Mouse (Mus musculus) stomach, postnatal 0 days (tissue): ENCODE data around the gene Pde11a. TPM values are rescaled to one million over a fixed set of nuclear protein-coding genes. Genes with fewer than 3 reads are reported as not detected.

Experiments used
- ATAC-seq: fragments of 200-750 bp; cut with Nextera tagmentation; 2 replicates; pipeline ENCODE4 v1.8.0; 2017; ENCODE audit not compliant: low FRiP score, low TSS enrichment
- DNase-seq: peaks from one replicate; pipeline ENCODE4 v3.0.0-alpha.2; 2016; ENCODE audit warnings: low spot score
- H3K27ac ChIP-seq: fragments of 300-500 bp; sonication (generic); replicated peaks from 2 replicates; pipeline ENCODE4 v1.5.1; 2014; ENCODE audit warnings: mild to moderate bottlenecking, control low read depth
- H3K27me3 ChIP-seq: fragments of 300-500 bp; sonication (generic); 2 replicates; pipeline ENCODE4 v1.6.1; 2014; ENCODE audit warnings: low read length; ENCODE audit not compliant: control insufficient read depth, insufficient read depth
- H3K36me3 ChIP-seq: fragments of 300-500 bp; sonication (generic); 2 replicates; pipeline ENCODE4 v1.6.1; 2014; ENCODE audit warnings: low read length, mixed read lengths; ENCODE audit not compliant: control insufficient read depth, insufficient read depth
- H3K4me1 ChIP-seq: fragments of 300-500 bp; sonication (generic); replicated peaks from 2 replicates; pipeline ENCODE4 v1.6.1; 2014; ENCODE audit warnings: antibody characterized with exemption; ENCODE audit not compliant: control insufficient read depth, insufficient read depth
- H3K4me2 ChIP-seq: fragments of 300-500 bp; sonication (generic); replicated peaks from 2 replicates; pipeline ENCODE4 v1.6.1; 2014; ENCODE audit warnings: low read depth, mild to moderate bottlenecking, control low read depth, moderate library complexity
- H3K4me3 ChIP-seq: fragments of 300-500 bp; sonication (generic); 2 replicates; pipeline ENCODE4 v1.5.1; 2014; ENCODE audit warnings: low read depth, low read length, control low read depth
- H3K9ac ChIP-seq: fragments of 300-500 bp; sonication (generic); 2 replicates; pipeline ENCODE4 v1.6.1; 2014; ENCODE audit warnings: mild to moderate bottlenecking, low read length, control low read depth, mixed read lengths
- H3K9me3 ChIP-seq: fragments of 300-500 bp; sonication (generic); 2 replicates; pipeline ENCODE4 v1.6.1; 2016; ENCODE audit warnings: low read length; ENCODE audit not compliant: control insufficient read depth
- CTCF ChIP-seq: IDR thresholded peaks from 2 replicates; pipeline ENCODE4 v1.5.1; 2016; ENCODE audit warnings: antibody characterized with exemption, low read depth, mild to moderate bottlenecking, moderate library complexity
- EP300 ChIP-seq: optimal IDR thresholded peaks from 2 replicates; pipeline ENCODE3; 2016; ENCODE audit warnings: antibody characterized with exemption
- WGBS: fragments of 180-500 bp; shearing (Covaris S2); extraction: QIAGEN DNeasy Blood & Tissue Kit; methylation state at CpG from one replicate; pipeline ENCODE4 v1.1.7; 2014; 5-methylcytosine and 5-hydroxymethylcytosine counted together
- polyA plus RNA-seq: library from polyadenylated mRNA; unstranded; fragments of >200 nt; fragmentation: Nextera tagmentation; extraction: Ambion mirVana; gene quantifications from 2 replicates; pipeline ENCODE4 v1.2.1, GENCODE M21; 2015

The Pde11a gene
- polyA plus RNA-seq, 1 experiment from 2014 or later: 0.12 TPM

DNA sequence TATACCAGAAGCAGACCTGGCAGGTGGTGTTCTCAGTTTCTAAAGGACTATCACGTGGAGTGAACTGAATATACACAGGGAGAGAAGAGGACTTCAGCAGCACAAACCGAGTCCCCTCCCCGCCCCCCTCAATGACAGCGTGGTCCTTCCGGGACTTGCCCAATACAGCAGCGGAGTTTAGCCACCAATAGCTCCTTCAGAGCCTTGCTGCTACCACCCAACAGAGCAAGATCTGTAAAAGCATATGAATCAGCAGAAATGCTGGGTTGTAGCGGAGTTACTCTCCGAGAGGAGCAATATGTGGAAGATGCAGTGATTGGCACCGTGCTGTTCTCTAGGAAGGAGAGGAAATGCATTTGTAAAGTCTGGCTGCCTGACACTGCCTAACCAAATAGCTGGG, 238.0 kb downstream of the Pde11a start:
- Histone ChIP-seq H3K27ac (no peak overlapping the region), H3K27me3 (no peaks in the 10 kb centered on the region), H3K9ac (no peak overlapping the region), H3K36me3 (no peaks in the 10 kb centered on the region), H3K4me1 (0 out of 2 replicates have a peak, but pooled peaks cover 3% of the 10 kb centered on the region), H3K4me2 (no peak overlapping the region), H3K9me3 (no peaks in the 10 kb centered on the region), H3K4me3 (no peak overlapping the region)
- WGBS: 67% methylated on average over 9 of the region's 9 CpGs
- DNase-seq (no peak), ATAC-seq (no peak)
- TF ChIP-seq CTCF (no peak), EP300 (no peak)

DNA sequence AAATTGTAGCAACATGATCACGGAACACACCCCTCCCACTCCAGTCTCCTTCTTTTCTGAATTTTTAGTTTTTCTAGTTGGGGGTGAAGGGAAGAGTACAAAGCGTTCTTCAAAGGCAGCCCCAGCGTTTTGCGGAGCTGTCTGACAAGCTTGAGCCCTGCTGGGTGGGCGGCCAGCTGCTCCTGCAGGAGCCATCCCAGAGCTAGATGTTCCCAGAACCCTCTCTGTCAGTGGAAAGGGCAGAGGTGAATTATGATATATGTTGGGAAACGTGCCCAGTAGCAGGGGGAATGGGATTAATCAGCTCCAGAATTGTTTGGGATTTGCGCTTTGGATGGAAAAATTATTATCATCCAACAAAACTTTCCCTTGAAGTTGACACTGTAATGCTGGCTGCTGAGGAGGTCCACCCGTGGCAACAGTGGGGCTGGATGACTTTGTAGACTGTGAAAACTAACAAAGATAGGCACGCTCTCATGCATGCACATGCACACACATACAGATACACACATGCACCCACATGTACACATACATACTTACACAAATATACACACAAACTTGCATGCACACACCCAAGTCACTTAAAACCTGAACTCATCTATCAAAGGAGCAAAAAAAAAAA, 238.7 kb downstream of the Pde11a start:
- Histone ChIP-seq H3K27me3 (no peaks in the 10 kb centered on the region), H3K4me1 (0 out of 2 replicates have a peak, but pooled peaks cover 3% of the 10 kb centered on the region), H3K36me3 (no peaks in the 10 kb centered on the region), H3K27ac (peak overlapping the region; percentile 56; the same call in 1 of the 2 replicates), H3K4me3 (no peak overlapping the region), H3K9me3 (no peaks in the 10 kb centered on the region), H3K9ac (no peak overlapping the region), H3K4me2 (no peak overlapping the region)
- 45% methylated on average over 9 of the region's 9 CpGs for WGBS
- DNase-seq (no peak), ATAC-seq (no peak)
- no peak for TF ChIP-seq EP300

DNA sequence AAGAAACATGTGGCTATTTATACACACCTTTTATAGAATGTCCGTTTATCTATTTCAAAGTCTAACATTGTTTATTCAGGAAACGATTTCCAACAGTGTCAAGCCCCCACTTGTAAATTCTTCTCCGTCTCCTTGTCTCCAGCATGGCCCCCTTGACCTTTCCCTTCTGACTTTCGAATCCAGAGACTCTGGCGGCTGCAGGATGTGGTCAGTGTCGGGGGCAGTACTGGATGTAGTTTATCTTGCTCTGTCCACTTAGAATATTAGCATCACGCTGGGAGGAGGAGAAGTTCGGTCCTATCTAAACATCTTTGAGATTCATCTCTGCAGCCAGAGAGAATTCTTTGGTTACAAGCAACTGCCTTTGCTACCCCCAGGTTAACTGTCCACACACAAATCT, 240.2 kb downstream of the Pde11a start:
- no peaks in the 10 kb centered on the region for H3K27me3 ChIP-seq
- no peak overlapping the region for H3K27ac ChIP-seq
- H3K4me3 ChIP-seq: no peak overlapping the region
- DNase-seq (no peak), ATAC-seq (no peak; the same call in 1 of the 2 replicates)
- no peak overlapping the region for H3K4me2 ChIP-seq
- TF ChIP-seq EP300: no peak
- TF ChIP-seq CTCF: no peak
- no peaks in the 10 kb centered on the region for H3K9me3 ChIP-seq
- no peaks in the 10 kb centered on the region for H3K36me3 ChIP-seq
- 17% methylated on average over 8 of the region's 8 CpGs for WGBS
- 0 out of 2 replicates have a peak, but pooled peaks cover 3% of the 10 kb centered on the region for H3K4me1 ChIP-seq
- H3K9ac ChIP-seq: no peak overlapping the region

DNA sequence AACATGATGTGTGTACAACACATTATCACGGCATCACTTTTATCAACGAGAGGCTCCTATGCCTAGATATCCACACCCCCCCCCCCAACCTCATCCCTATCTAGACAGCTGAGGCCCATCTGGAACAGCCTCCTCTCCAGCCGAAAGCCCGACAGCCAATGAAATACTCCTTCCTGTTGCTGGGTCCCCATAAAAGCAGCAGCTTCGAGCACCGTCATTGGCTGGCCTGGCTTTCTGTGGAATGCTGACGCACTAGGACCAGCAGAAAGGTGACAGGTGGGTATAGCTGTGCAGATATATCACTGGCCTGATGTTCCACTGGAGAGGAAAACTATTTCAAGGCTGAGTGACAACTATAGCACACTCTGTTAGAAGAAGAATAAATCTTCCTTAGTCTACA, 240.7 kb downstream of the Pde11a start:
- DNase-seq (no peak), ATAC-seq (no peak)
- H3K4me1 ChIP-seq: 0 out of 2 replicates have a peak, but pooled peaks cover 3% of the 10 kb centered on the region
- TF ChIP-seq CTCF (no peak), EP300 (no peak)
- 31% methylated on average over 7 of the region's 7 CpGs for WGBS
- no peak overlapping the region for H3K9ac ChIP-seq
- H3K4me3 ChIP-seq: no peak overlapping the region
- no peak overlapping the region for H3K4me2 ChIP-seq
- H3K27ac ChIP-seq: no peak overlapping the region
- H3K9me3 ChIP-seq: no peaks in the 10 kb centered on the region
- no peaks in the 10 kb centered on the region for H3K27me3 ChIP-seq
- H3K36me3 ChIP-seq: no peaks in the 10 kb centered on the region

DNA sequence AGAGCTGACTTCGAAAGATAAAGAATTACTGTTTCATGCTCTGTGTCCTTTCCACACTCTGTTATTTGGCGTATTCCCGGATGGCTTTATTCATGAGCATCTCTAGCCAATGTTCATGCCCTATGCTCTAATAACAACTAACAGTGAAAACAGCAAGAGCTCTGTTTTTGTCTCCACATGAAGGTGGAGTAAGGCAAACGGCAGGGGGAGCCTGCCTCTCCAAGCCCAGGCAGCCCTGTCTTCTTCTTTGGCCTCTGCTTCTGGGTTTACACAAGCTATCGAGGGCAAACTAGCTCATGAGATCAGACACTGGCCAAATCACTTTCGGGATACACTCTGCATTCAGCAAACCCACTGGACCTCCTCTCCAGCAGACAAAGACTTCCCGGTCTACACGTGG, 241.3 kb downstream of the Pde11a start:
- Histone ChIP-seq H3K4me2 (no peak overlapping the region), H3K36me3 (no peaks in the 10 kb centered on the region), H3K27ac (0 out of 2 replicates have a peak overlapping the region, but pooled peaks have one; percentile 9), H3K4me1 (0 out of 2 replicates have a peak, but pooled peaks cover 3% of the 10 kb centered on the region), H3K4me3 (no peak overlapping the region), H3K9ac (no peak overlapping the region), H3K27me3 (no peaks in the 10 kb centered on the region), H3K9me3 (no peaks in the 10 kb centered on the region)
- ATAC-seq (no peak), DNase-seq (no peak)
- 48% methylated on average over 8 of the region's 8 CpGs for WGBS
- TF ChIP-seq EP300 (no peak), CTCF (peak; percentile 50)

DNA sequence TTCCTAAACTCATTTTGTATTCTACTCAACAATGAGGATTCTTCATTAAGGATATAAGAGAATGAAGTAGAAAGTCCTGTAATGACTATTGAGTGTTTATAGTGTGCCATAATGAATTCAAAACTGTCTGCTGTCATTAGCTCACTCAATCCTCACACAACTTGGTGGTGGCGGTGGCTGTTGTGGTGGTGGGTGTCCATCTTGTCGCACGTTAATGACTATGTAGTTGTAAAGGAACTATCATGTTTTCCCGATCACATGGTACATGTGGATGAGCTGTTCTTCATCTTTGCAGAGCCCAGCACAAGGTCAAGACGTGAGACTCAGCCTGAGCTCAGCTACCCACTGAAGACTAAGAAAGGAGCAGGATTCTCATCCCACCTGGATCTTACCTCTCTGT, 242.7 kb downstream of the Pde11a start:
- H3K36me3 ChIP-seq: no peaks in the 10 kb centered on the region
- DNase-seq (no peak), ATAC-seq (no peak)
- no peak overlapping the region for H3K4me3 ChIP-seq
- 96% methylated on average over 5 of the region's 5 CpGs for WGBS
- no peak overlapping the region for H3K9ac ChIP-seq
- TF ChIP-seq EP300: no peak
- no peak for TF ChIP-seq CTCF
- H3K9me3 ChIP-seq: no peaks in the 10 kb centered on the region
- 0 out of 2 replicates have a peak, but pooled peaks cover 3% of the 10 kb centered on the region for H3K4me1 ChIP-seq
- H3K4me2 ChIP-seq: no peak overlapping the region
- H3K27ac ChIP-seq: no peak overlapping the region
- no peaks in the 10 kb centered on the region for H3K27me3 ChIP-seq
